Mouse (Mus musculus) CD4-positive, CD25-positive, alpha-beta regulatory T cell, adult 4 months (primary cell): ENCODE results near the gene Adprm. TPM values are rescaled to one million over a fixed set of nuclear protein-coding genes. Genes with fewer than 3 reads are reported as not detected.
"Not testable (repeated sequence)": the region's sequence is repeated elsewhere in the genome, so short reads cannot be mapped to it uniquely, and the experiment has no call there.

ENCODE experiments used
- ATAC-seq: one replicate; pipeline ENCODE4 v1.8.0; 2017
- polyA plus RNA-seq, 2 experiments: library from polyadenylated mRNA; unstranded; fragments of 100-300 nt; shearing (Covaris generic); gene quantifications; one replicate each; pipeline ENCODE4 v1.2.1; 2017

The Adprm gene
- polyA plus RNA-seq, 2 experiments from 2014 or later = 58.5 to 63.8 TPM

GRCm38 (mm10) chr11:67075036-67075435 is 22.6 kb upstream of the Adprm start:
- ATAC-seq = no peak

DNA sequence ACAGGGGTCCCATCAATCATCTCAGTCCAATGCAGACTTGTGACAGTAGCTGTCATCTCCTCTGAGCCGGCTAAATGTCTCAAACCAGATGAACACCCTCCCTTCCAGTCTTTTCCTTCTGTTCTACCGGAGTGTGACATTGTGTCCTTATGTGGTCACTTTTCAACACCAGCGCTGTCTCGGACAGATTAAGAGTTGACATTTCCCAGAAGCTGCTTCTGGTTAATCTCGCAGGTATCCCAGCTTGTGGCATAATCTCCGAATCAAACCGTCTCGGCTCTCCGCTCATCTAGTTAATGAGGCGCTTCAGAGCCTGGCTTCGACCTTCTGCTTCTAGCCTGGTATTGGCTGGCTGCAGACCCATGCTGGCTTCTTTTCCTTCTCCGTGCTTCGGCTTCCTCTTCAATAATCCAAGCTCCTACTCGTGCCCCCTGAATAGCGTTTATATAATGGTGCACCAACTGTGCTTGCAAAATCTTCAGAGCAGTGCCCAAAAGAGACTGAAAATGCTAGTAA is 20.3 kb upstream of the Adprm start:
- no peak for ATAC-seq

DNA sequence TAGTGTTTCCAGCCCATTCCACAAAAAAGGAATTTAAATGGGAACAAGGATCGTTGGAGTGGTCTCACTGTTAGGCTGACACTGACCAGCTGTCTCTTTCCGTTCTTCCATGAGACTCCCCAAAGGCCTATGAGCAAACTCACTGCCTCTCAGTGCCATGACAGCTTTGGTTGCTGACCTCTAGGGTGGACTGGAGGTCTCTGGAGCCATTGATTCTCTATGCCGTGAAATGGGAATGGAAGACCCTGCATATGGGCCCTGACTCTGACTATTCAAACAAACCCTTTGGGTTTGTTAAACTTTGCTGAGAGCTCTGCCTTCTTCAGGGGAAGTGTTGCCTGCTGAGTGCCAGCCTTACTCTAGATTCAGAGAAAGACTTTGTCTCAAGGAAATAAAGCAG is 15.3 kb upstream of the Adprm start:
- ATAC-seq = no peak

- ATAC-seq = no peak
These were observed 10.3 kb upstream of the Adprm start for GRCm38 (mm10) chr11:67062726-67063125.

DNA sequence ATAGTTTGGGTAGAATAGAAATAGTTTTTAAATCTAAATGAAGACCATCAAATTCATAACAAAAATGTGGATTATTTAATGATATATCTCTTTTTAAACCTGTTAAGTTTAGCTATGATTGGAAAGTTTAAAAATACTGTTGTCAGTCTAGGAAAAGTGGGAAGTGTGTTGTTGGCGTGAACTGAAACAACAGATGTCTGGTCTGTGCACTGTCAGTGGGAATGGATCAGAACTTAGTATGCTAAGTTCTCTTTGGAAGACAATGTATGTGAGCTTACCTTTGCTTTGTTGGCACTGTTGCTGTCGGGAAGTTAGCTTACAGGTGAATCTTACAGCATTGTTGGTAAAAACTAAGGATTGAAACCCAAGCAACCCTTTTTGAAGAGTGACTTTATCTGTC is 8.9 kb upstream of the Adprm start:
- ATAC-seq = no peak

GRCm38 (mm10) chr11:67054754-67055365 is 2.5 kb upstream of the Adprm start:
- ATAC-seq = no peak

DNA sequence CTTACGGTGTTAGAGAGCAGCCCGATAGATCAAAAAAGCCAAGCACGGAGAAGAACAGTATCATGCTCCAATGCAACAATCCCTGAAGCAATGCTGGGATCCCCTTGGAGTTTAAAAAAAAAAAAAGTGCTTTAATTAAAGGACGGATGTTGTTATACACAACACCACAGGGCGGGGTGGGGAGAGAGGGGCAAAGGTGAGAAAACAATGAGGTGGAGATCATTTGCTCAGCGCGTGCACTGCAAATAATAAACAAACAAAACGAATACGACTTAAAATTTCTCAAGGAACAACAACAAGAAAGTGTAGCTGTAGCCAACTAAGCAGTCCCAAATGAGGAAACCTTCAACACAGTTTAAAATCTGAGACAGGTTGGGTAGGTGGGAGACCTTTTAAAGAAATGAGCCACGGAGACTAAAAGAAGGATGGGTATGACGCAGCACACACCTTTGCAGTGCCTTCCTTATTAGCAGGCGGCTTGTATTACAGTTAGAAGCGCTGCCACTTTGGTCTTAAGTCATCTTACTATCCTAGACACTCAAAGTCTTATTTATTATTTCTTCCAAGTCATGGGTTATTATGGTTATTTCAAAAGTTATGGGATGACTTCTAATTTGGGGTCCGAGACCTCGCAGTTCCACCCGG is 596 bp downstream of the Adprm start:
- peak; percentile 27 for ATAC-seq

DNA sequence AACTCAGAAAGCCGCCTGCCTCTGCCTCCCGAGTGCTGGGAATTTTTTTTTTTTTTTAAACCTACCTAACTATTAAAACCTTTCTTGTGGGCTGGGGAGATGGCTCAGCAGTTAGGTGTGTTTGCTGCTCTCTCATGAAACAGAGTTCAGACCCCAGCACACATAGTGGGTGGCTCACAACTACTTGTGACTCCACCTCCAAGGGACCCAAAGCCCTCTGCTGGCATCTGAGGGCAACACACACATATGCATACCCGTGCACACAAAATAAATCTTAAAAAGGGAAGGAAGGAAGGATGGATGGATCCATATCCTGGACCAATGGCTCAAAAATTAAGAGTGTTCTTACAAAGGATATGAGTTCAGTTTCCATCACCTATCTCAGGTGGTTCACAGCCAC is 3.1 kb downstream of the Adprm start:
- ATAC-seq = no peak

GRCm38 (mm10) chr11:67048496-67048895 is 3.9 kb downstream of the Adprm start:
- peak; percentile 17 for ATAC-seq

GRCm38 (mm10) chr11:67047199-67047598 is 5.2 kb downstream of the Adprm start:
- no peak for ATAC-seq

DNA sequence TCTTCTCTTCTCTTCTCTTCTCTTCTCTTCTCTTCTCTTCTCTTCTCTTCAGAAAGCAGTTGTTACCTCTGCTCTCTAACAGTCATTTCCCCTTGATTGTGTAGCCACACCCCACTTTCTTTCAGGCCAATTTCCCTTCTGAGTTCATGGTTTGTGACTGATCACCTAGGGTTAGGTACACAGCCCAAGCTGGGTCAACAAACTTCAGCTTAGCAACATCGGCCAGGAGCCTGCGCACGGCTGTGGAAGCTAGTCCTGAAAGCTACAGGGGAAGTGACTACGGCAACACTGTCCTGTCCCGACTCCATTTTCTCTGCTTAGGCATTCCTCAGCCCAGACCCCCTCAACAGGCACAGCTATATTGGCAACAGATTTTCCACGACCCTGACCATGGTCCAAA is 7.4 kb downstream of the Adprm start:
- no peak for ATAC-seq

- no peak for ATAC-seq
These were observed 9.4 kb downstream of the Adprm start for GRCm38 (mm10) chr11:67043007-67043406.

DNA sequence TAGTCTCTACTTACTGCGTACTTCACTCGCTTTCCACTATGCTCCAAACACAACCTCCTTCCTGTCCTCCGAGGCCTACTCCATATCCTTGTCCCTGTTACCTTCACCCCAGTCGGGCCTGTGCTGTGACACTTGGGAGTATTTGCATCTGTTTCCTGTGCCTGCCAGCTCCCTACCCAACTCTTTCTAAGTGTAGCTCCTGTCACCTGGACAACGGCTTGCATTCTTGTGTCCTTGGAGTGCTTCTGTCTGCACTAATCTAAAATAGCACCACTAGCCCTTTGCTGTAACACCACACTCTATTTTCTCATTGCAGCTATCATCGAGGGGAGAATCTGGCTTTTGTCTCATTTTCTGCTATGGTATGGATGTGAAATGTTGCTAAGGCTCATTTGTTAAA is 11.9 kb downstream of the Adprm start:
- no peak for ATAC-seq

- ATAC-seq = no peak
These were observed 12.6 kb downstream of the Adprm start for GRCm38 (mm10) chr11:67039799-67040198.

GRCm38 (mm10) chr11:67036892-67037291 is 15.5 kb downstream of the Adprm start:
- no peak for ATAC-seq

GRCm38 (mm10) chr11:67036229-67036628 is 16.2 kb downstream of the Adprm start:
- ATAC-seq = no peak

DNA sequence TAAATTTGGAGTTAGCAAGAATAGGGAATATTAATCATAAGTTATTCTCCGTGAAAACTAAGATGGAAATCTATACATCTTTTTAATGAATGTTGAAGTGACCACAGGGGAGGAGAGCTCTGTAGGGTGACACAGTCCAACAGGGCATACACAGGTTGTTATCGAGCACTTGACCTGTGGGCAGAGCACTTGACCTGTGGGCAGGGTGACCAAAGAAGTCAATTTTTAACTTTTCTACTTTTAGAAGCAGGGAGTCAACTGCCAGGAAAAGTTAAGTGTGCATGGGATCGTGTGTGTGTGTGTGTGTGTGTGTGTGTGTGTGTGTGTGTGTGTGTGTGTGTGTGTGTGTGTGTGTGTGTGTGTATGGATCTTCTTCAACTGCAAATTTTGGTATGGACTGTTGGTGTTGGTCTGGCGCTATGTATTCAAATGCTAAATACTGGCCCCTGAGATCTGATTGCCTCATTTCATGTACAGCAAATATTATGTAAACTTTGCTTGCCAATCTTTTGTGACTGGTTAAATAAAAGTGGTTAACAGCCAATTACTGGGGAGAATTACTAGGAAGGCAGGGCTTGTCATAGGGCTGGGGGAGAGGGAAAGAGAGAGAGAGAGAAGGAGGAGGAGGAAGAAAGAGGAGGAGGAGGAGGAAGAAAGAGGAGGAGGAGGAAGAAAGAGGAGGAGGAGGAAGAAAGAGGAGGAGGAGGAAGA is 17.5 kb downstream of the Adprm start:
- ATAC-seq = no peak

DNA sequence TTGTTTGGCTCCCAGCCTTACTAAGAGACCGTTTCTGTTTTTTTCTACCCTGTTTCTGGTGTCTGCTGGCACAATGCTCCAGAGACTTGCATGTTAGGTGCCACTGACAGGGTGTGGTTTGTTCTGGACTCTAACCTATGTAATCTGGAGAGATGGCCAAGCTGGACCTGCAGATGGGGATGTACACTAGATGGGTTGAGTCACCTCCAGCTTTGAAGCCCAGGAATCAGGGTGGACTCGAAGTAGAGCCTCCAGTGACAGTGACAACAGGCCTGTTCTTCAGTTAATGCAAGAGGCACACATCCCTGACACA is 20.8 kb downstream of the Adprm start:
- ATAC-seq = no peak

- ATAC-seq = no peak
These were observed 21.3 kb downstream of the Adprm start for GRCm38 (mm10) chr11:67030904-67031602.

- peak; percentile 96 for ATAC-seq
These were observed 27.4 kb downstream of the Adprm start, which contains the start of gene Tmem220 for GRCm38 (mm10) chr11:67024867-67025477. Gene Tmem220, plus strand, starts transcription at chr11:67025154.

DNA sequence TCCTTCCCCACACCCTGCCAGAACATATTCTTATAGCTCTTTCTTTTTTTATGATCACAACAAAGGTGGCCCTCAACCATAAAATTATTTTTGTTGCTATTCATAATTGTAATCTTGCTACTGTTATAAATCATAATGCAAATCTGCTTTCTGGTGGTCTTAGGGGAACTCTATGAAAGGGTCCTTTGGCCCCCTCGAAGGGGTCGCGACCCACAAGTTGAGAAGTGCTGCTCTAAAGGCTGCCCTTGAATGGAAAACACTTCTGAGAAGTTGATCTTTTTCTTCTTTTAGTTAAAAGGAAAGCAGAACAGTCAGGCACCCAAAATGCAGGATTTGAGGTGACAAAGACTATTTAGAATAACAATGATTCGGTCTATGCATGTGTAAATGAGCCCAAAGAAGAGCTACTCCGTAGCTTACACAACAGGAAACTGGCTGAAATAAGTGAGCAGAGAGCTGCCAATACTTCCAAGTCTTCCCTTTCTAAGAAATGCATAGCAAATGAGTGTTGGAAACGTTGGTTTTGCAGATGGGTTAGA is 28.5 kb downstream of the Adprm start:
- no peak for ATAC-seq

GRCm38 (mm10) chr11:67023191-67023590 is 29.2 kb downstream of the Adprm start:
- not testable (repeated sequence) for ATAC-seq
